In the genomic region with DNA sequence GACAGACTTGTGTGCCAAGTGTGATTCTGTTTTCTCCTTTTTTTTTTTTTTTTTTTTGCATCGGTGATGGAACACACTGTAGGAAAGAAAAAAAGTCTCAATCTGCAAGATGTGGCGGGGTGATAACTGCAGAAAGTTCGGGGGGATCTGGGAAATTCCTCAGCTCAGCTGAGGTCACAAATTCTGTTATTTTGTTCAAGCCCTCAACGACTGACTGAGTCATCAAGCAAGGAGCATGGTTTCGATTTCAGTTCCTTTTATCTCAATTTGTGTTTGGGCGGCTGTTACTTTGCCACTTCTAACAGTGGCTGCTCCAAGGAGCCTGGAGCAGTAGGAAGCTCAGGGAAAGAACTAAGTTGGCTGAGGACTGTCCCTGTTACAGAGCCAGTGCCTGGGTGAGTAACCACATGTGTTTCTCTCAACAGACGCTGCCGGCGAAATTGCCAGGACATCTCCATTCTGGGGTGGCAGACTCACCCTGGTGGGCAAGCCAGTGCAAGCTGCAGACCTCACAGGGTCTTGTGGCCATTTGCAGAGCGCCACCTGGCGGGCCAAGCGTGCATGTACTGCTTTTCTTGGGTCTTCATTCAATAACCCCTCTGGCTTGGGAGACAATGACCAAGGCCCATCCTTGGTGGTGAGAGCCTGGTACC, we compare ENCODE assay signal across 8 mouse cellular contexts. TPM values are rescaled to one million over a fixed set of nuclear protein-coding genes. Genes with fewer than 3 reads are reported as not detected.
A peak's percentile ranks its signal among the peaks of the same experiment; 100 is the strongest.
DNase-seq lines count a peak whose midpoint lies in the region.

No protein-coding gene starts in this region.

- peaks cover 13% of the 10 kb centered on the region for H3K4me1 ChIP-seq in megakaryocyte, embryonic 14.5 days

- H3K36me3 ChIP-seq in megakaryocyte, embryonic 14.5 days (replicated peaks; ENCODE audit: low read length) = no peaks in the 10 kb centered on the region

- peak overlapping the region; percentile 93 for H3K4me3 ChIP-seq in megakaryocyte, embryonic 14.5 days (replicated peaks)

- peak; percentile 90 to 96 for DNase-seq in adrenal gland, adult (ENCODE audit: inconsistent age in 2 of 2, low spot score in 1 of 2)
- DNase-seq in embryo, embryonic 10 days (ENCODE audit: low spot score) = peak; percentile 93
- peak; percentile 85 for DNase-seq in gastrocnemius, postnatal 10 days
- peak; percentile 96 for DNase-seq in induced T-regulatory cell, adult 2 months (ENCODE audit: low read depth)
- DNase-seq in left cerebral cortex, adult 8-10 months (ENCODE audit: low spot score in 2 of 2) = peak; percentile 46 to 68
- peak; percentile 80 to 87 for DNase-seq in right cerebral cortex, postnatal 10 days (ENCODE audit: low spot score in 2 of 2)
- DNase-seq in urinary bladder, postnatal 14 days (ENCODE audit: low spot score) = peak; percentile 86

- H3K27me3 ChIP-seq in megakaryocyte, embryonic 14.5 days (replicated peaks) = no peaks in the 10 kb centered on the region

- H3K9me3 ChIP-seq in megakaryocyte, embryonic 14.5 days = no peaks in the 10 kb centered on the region

RNA-seq across cellular contexts. Expression of a gene that starts 0.6 kb away (rescaled TPM):
- total RNA-seq in gastrocnemius, postnatal 10 days (2021) = 1 to 10 TPM; 6.6 to 8.6 TPM
- 10 to 100 TPM in 1 of 4 experiments, 1 to 10 TPM in 3; 7.9 to 11.0 (median 8.5) TPM for total RNA-seq in left cerebral cortex, adult 8-10 months (2022)
- polyA plus RNA-seq in megakaryocyte, embryonic 14.5 days (2012; ENCODE audit: insufficient read depth, low replicate concordance) = 0.26 TPM in 1 of 2 replicates, not detected in the other

RNA-seq across cellular contexts. Expression of a gene that starts 30.3 kb away (rescaled TPM):
- 1 to 10 TPM; 4.3 to 5.8 TPM for total RNA-seq in gastrocnemius, postnatal 10 days (2021)
- 1 to 10 TPM; 2.9 to 3.4 (median 3.3) TPM for total RNA-seq in left cerebral cortex, adult 8-10 months (2022)
- polyA plus RNA-seq in megakaryocyte, embryonic 14.5 days (2012; ENCODE audit: insufficient read depth, low replicate concordance) = 0.82 TPM in 1 of 2 replicates, not detected in the other

RNA-seq across cellular contexts. Expression of a gene that starts 34.2 kb away (rescaled TPM):
- total RNA-seq in gastrocnemius, postnatal 10 days (2021) = not detected
- total RNA-seq in left cerebral cortex, adult 8-10 months (2022) = not detected
- polyA plus RNA-seq in megakaryocyte, embryonic 14.5 days (2012; ENCODE audit: insufficient read depth, low replicate concordance) = not detected in 2 replicates

RNA-seq across cellular contexts. Expression of a gene that starts 60.0 kb away (rescaled TPM):
- 1 to 10 TPM; 3.7 to 4.5 TPM for total RNA-seq in gastrocnemius, postnatal 10 days (2021)
- 1 to 10 TPM; 2.4 to 4.8 (median 3.5) TPM for total RNA-seq in left cerebral cortex, adult 8-10 months (2022)
- 0.55 TPM in 1 of 2 replicates, not detected in the other for polyA plus RNA-seq in megakaryocyte, embryonic 14.5 days (2012; ENCODE audit: insufficient read depth, low replicate concordance)

Comparison
In these comparisons a context has a peak if more than half of its experiments do, and no peak if none do; other contexts are left out.
1. Peak in every context shown above with its lines: DNase-seq and H3K4me3 ChIP-seq.